Mouse (Mus musculus): Measurements from ENCODE around the gene Otud7b. TPM values are rescaled to one million over a fixed set of nuclear protein-coding genes. Genes with fewer than 3 reads are reported as not detected.
A peak's percentile ranks its signal among the peaks of the same experiment; 100 is the strongest.

Gene Otud7b
- polyA plus RNA-seq, 2 experiments: 14.3 to 20.9 TPM

GRCm38 (mm10) chr3:96192977-96193376, 88.7 kb downstream of the Otud7b start:
- 45% methylated on average over 12 of the region's 12 CpGs for WGBS
- no peak overlapping the region for H3K9ac ChIP-seq (ENCODE audit: low read depth, low read length, severe bottlenecking)
- TF ChIP-seq POLR2A (IDR thresholded peaks at IDR 0.05; ENCODE audit: borderline replicate concordance, extremely low read depth, insufficient read depth, insufficient read length): no peak
- H3K4me3 ChIP-seq (replicated peaks; ENCODE audit: low read length): no peak overlapping the region
- peaks cover 10% of the 10 kb centered on the region for H3K4me1 ChIP-seq (ENCODE audit: control insufficient read depth, insufficient read depth, low read length)
- no peak for DNase-seq (ENCODE audit: low spot score)
- no peaks in the 10 kb centered on the region for H3K27me3 ChIP-seq (ENCODE audit: control insufficient read depth, insufficient read depth, low read length)
- H3K36me3 ChIP-seq (ENCODE audit: control insufficient read depth, insufficient read depth, low read length): 0 out of 2 replicates have a peak, but pooled peaks cover 6% of the 10 kb centered on the region
- no peak overlapping the region for H3K4me2 ChIP-seq (replicated peaks; ENCODE audit: low read depth, low read length, severe bottlenecking)
- no peak for ATAC-seq (ENCODE audit: low FRiP score, low read depth)
- no peak overlapping the region for H3K27ac ChIP-seq (replicated peaks; ENCODE audit: low read depth, low read length)
- no peaks in the 10 kb centered on the region for H3K9me3 ChIP-seq (ENCODE audit: control insufficient read depth, low read length)

- Histone ChIP-seq H3K27ac (replicated peaks; ENCODE audit: low read depth, low read length) (no peak overlapping the region), H3K9me3 (ENCODE audit: control insufficient read depth, low read length) (no peaks in the 10 kb centered on the region), H3K9ac (ENCODE audit: low read depth, low read length, severe bottlenecking) (no peak overlapping the region), H3K4me1 (ENCODE audit: control insufficient read depth, insufficient read depth, low read length) (peaks cover 12% of the 10 kb centered on the region), H3K4me2 (replicated peaks; ENCODE audit: low read depth, low read length, severe bottlenecking) (no peak overlapping the region), H3K4me3 (replicated peaks; ENCODE audit: low read length) (no peak overlapping the region), H3K27me3 (ENCODE audit: control insufficient read depth, insufficient read depth, low read length) (no peaks in the 10 kb centered on the region), H3K36me3 (ENCODE audit: control insufficient read depth, insufficient read depth, low read length) (0 out of 2 replicates have a peak, but pooled peaks cover 3% of the 10 kb centered on the region)
- no peak for TF ChIP-seq POLR2A (IDR thresholded peaks at IDR 0.05; ENCODE audit: borderline replicate concordance, extremely low read depth, insufficient read depth, insufficient read length)
- WGBS: 79% methylated on average over 10 of the region's 10 CpGs
- ATAC-seq (ENCODE audit: low FRiP score, low read depth): no peak
- no peak for DNase-seq (ENCODE audit: low spot score)
Observed at GRCm38 (mm10) chr3:96194966-96195365, 90.6 kb downstream of the Otud7b start.

GRCm38 (mm10) chr3:96195616-96196313, 91.4 kb downstream of the Otud7b start:
- Histone ChIP-seq H3K36me3 (ENCODE audit: control insufficient read depth, insufficient read depth, low read length) (0 out of 2 replicates have a peak, but pooled peaks cover 3% of the 10 kb centered on the region), H3K27me3 (ENCODE audit: control insufficient read depth, insufficient read depth, low read length) (no peaks in the 10 kb centered on the region), H3K4me2 (replicated peaks; ENCODE audit: low read depth, low read length, severe bottlenecking) (no peak overlapping the region), H3K4me3 (replicated peaks; ENCODE audit: low read length) (no peak overlapping the region; the same call in 1 of the 2 replicates), H3K9ac (ENCODE audit: low read depth, low read length, severe bottlenecking) (no peak overlapping the region), H3K27ac (replicated peaks; ENCODE audit: low read depth, low read length) (no peak overlapping the region), H3K9me3 (ENCODE audit: control insufficient read depth, low read length) (no peaks in the 10 kb centered on the region), H3K4me1 (ENCODE audit: control insufficient read depth, insufficient read depth, low read length) (peaks cover 12% of the 10 kb centered on the region)
- TF ChIP-seq POLR2A (IDR thresholded peaks at IDR 0.05; ENCODE audit: borderline replicate concordance, extremely low read depth, insufficient read depth, insufficient read length): no peak
- WGBS: 89% methylated on average over 11 of the region's 11 CpGs
- no peak for ATAC-seq (ENCODE audit: low FRiP score, low read depth)
- DNase-seq (ENCODE audit: low spot score): no peak

- TF ChIP-seq POLR2A (IDR thresholded peaks at IDR 0.05; ENCODE audit: borderline replicate concordance, extremely low read depth, insufficient read depth, insufficient read length): no peak
- Histone ChIP-seq H3K4me3 (replicated peaks; ENCODE audit: low read length) (peak overlapping the region; percentile 68), H3K36me3 (ENCODE audit: control insufficient read depth, insufficient read depth, low read length) (0 out of 2 replicates have a peak, but pooled peaks cover under 1% of the 10 kb centered on the region), H3K4me1 (ENCODE audit: control insufficient read depth, insufficient read depth, low read length) (peaks cover 12% of the 10 kb centered on the region), H3K27me3 (ENCODE audit: control insufficient read depth, insufficient read depth, low read length) (no peaks in the 10 kb centered on the region), H3K27ac (replicated peaks; ENCODE audit: low read depth, low read length) (peak overlapping the region; percentile 96), H3K9ac (ENCODE audit: low read depth, low read length, severe bottlenecking) (peak overlapping the region; percentile 81), H3K4me2 (replicated peaks; ENCODE audit: low read depth, low read length, severe bottlenecking) (peak overlapping the region; percentile 95), H3K9me3 (ENCODE audit: control insufficient read depth, low read length) (no peaks in the 10 kb centered on the region)
- WGBS: 17% methylated on average over 26 of the region's 27 CpGs
- no peak; the same call in 1 of the 2 replicates for ATAC-seq (ENCODE audit: low FRiP score, low read depth)
- no peak for DNase-seq (ENCODE audit: low spot score)
Observed at GRCm38 (mm10) chr3:96196437-96197128, 92.3 kb downstream of the Otud7b start.

DNA sequence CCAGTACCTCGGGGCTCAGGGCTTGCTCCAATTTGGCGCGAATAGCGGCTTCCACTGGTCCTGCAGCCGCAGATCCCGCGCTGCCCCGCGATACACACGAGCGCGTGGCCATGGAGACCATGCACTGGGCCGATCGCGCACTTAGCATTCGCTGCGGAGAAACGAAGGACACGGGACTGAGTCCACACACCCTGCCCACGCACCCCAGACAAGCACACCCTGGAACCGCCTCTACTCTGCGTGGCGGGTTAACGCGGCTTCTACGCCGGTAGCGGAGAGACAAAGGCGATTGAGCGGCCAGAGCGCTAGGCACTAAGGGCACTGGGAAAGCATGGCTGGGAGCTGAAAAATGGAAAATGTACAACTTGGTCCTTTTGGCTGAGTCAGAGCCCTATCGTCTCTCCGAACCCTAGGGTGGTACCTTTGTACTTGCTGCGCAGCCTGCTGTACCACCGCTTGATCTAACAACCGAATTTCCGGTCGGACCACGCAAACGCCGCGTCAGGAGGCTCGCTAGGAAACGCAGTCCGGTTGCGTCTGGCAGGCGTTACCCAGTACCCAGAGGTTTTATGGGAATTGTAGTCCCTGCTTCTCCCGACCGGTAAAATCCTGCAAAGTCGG, 92.9 kb downstream of the Otud7b start:
- under 1% methylated on average over 49 of the region's 50 CpGs for WGBS
- peak; percentile 95 for DNase-seq (ENCODE audit: low spot score)
- no peaks in the 10 kb centered on the region for H3K9me3 ChIP-seq (ENCODE audit: control insufficient read depth, low read length)
- H3K27ac ChIP-seq (replicated peaks; ENCODE audit: low read depth, low read length): peak overlapping the region; percentile 96
- peak overlapping the region; percentile 95 for H3K4me2 ChIP-seq (replicated peaks; ENCODE audit: low read depth, low read length, severe bottlenecking)
- peaks cover 12% of the 10 kb centered on the region for H3K4me1 ChIP-seq (ENCODE audit: control insufficient read depth, insufficient read depth, low read length)
- H3K36me3 ChIP-seq (ENCODE audit: control insufficient read depth, insufficient read depth, low read length): no peaks in the 10 kb centered on the region
- peak overlapping the region; percentile 68 for H3K4me3 ChIP-seq (replicated peaks; ENCODE audit: low read length)
- no peaks in the 10 kb centered on the region for H3K27me3 ChIP-seq (ENCODE audit: control insufficient read depth, insufficient read depth, low read length)
- H3K9ac ChIP-seq (ENCODE audit: low read depth, low read length, severe bottlenecking): peak overlapping the region; percentile 81
- ATAC-seq (ENCODE audit: low FRiP score, low read depth): peak; percentile 96
- peak; percentile 91; the same call in 1 of the 2 replicates for TF ChIP-seq POLR2A (IDR thresholded peaks at IDR 0.05; ENCODE audit: borderline replicate concordance, extremely low read depth, insufficient read depth, insufficient read length)

Measured in limb, embryonic 14.5 days (tissue).